8 mouse cellular contexts compared by ENCODE assay signal in genomic region chr7:112298032-112298431, GRCm38 (mm10).
DNase-seq lines count a peak whose midpoint lies in the region; ATAC-seq and TF ChIP-seq lines count a peak whose summit lies in the region.

No protein-coding gene starts in this region.

- 17% methylated on average over 9 of the region's 9 CpGs for WGBS in heart, embryonic 13.5 days
- 83% methylated on average over 9 of the region's 9 CpGs for WGBS in midbrain, embryonic 14.5 days

- DNase-seq in gastrocnemius, postnatal 14 days, result peak; percentile 8
- DNase-seq in gastrocnemius, postnatal 36 days, result no peak
- DNase-seq in adrenal gland, adult 18-20 months (ENCODE audit: low spot score in 2 of 2), result peak; percentile 37 to 58
- peak; percentile 39 to 76 for DNase-seq in left cerebral cortex, adult 2 months (ENCODE audit: extremely low spot score in 1 of 2, low spot score in 2 of 2)
- peak; percentile 26 for DNase-seq in right cerebral cortex, postnatal 4 days
- no peak for DNase-seq in midbrain, embryonic 14.5 days
- no peak for DNase-seq in gastrocnemius, adult 8-10 months (ENCODE audit: low spot score in 2 of 2)

- H3K9ac ChIP-seq in heart, embryonic 13.5 days, result peak overlapping the region; percentile 77
- no peak overlapping the region for H3K9ac ChIP-seq in midbrain, embryonic 14.5 days (replicated peaks; ENCODE audit: low read length)

- peak overlapping the region; percentile 33; the same call in 1 of the 2 replicates for H3K4me2 ChIP-seq in heart, embryonic 13.5 days
- no peak overlapping the region for H3K4me2 ChIP-seq in midbrain, embryonic 14.5 days (ENCODE audit: low read length)

- H3K9me3 ChIP-seq in heart, embryonic 13.5 days, result no peaks in the 10 kb centered on the region
- no peaks in the 10 kb centered on the region for H3K9me3 ChIP-seq in midbrain, embryonic 14.5 days (ENCODE audit: control insufficient read depth, low read length)

- TF ChIP-seq CTCF in left cerebral cortex, adult 2 months (IDR thresholded peaks at IDR 0.05), result no peak

- ATAC-seq in heart, embryonic 13.5 days (ENCODE audit: extremely low read depth, insufficient number of reproducible peaks, low FRiP score, low TSS enrichment), result peak; percentile 63
- no peak for ATAC-seq in midbrain, embryonic 14.5 days (ENCODE audit: low FRiP score, low TSS enrichment)

- peak overlapping the region; percentile 99 for H3K27ac ChIP-seq in heart, embryonic 13.5 days (replicated peaks)
- H3K27ac ChIP-seq in left cerebral cortex, adult 2 months, result no peak overlapping the region; the same call in 1 of the 2 replicates
- no peak overlapping the region for H3K27ac ChIP-seq in midbrain, embryonic 14.5 days (replicated peaks; ENCODE audit: low read depth, low read length)

- no peak overlapping the region for H3K4me3 ChIP-seq in heart, embryonic 13.5 days
- H3K4me3 ChIP-seq in left cerebral cortex, adult 2 months, result no peak overlapping the region
- H3K4me3 ChIP-seq in midbrain, embryonic 14.5 days (replicated peaks; ENCODE audit: low read depth, low read length), result no peak overlapping the region

- peaks cover 33% of the 10 kb centered on the region for H3K36me3 ChIP-seq in heart, embryonic 13.5 days
- no peaks in the 10 kb centered on the region for H3K36me3 ChIP-seq in midbrain, embryonic 14.5 days (ENCODE audit: control insufficient read depth, insufficient read depth, low read length)

- intact Hi-C loops in gastrocnemius, postnatal 14 days (cut with DNase I; ENCODE audit: low total_unique reads), result no loop called here
- intact Hi-C loops in gastrocnemius, postnatal 36 days (cut with DNase I), result no loop called here
- intact Hi-C loops in left cerebral cortex, adult 2 months (cut with DNase I), result no loop called here

- H3K4me1 ChIP-seq in heart, embryonic 13.5 days, result peaks cover 94% of the 10 kb centered on the region
- H3K4me1 ChIP-seq in midbrain, embryonic 14.5 days (ENCODE audit: control insufficient read depth, insufficient read depth, low read length), result no peaks in the 10 kb centered on the region

- no peaks in the 10 kb centered on the region for H3K27me3 ChIP-seq in heart, embryonic 13.5 days (replicated peaks)
- no peaks in the 10 kb centered on the region for H3K27me3 ChIP-seq in midbrain, embryonic 14.5 days (ENCODE audit: control insufficient read depth, insufficient read depth, low read length)

Comparison
In these comparisons a context has a peak if more than half of its experiments do, and no peak if none do; other contexts are left out.
1. DNase-seq: peak in gastrocnemius, postnatal 14 days (single experiment), adrenal gland, adult 18-20 months (2 of 2), left cerebral cortex, adult 2 months (2 of 2) and right cerebral cortex, postnatal 4 days (single experiment); none in gastrocnemius, postnatal 36 days (0 of 2), midbrain, embryonic 14.5 days (single experiment) and gastrocnemius, adult 8-10 months (0 of 2).